Mouse (Mus musculus) NIH3T3 (cell line): ENCODE results near the gene Det1.

Source experiments
- DNase-seq: peaks from one replicate; pipeline ENCODE4 v3.0.0-alpha.2; 2012; ENCODE audit warnings: low read depth

Gene Det1

DNA sequence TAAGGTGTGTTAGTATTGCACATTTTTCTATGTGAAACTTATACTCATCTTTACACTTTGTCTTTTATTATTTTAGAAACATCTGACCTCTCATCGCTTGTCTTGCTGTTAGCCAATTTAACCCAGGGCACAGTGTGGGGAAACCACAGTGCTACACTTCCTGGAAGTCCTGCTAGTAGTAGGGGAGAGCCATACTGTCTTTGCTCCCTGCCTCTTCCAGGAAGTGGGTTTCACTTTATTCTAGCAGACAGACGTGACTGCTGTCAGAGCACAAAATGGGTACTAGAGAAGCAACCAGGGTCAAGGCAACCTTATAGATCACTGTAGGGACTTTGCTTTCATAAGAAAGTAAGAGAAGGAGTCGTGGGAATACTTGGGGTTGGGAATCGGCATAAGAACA is 7.0 kb upstream of the Det1 start:
- no peak for DNase-seq

DNA sequence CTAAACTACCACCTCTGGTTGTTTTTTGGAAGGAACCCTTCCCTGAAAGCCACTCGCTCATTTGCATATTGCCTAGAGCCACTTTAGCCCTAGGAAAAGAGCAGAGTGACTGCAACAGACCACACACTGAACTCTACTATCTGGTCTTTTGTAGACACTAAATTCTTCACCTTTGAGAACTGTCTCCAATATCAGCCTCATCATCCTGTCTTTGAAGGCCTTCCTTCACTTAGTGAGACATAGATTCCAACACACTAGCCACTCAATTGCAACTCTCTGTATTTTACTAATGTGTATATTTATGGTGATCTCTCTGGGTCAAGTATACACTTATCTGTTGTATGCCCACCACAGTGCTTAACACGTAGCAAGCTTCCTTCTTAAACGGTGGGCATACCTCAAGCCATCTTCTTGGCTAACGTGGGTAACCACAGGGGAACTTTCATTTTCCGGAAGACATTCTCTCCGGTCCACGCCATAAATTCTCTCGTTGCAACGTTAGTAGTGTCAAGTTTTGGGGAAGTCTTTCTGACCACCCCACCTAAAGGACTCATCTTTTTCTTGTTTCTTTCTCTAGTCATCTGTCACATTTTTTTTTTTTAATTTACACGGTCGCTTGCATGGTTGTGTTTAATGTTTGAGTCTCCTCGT is 872 bp downstream of the Det1 start:
- peak; percentile 13 for DNase-seq

DNA sequence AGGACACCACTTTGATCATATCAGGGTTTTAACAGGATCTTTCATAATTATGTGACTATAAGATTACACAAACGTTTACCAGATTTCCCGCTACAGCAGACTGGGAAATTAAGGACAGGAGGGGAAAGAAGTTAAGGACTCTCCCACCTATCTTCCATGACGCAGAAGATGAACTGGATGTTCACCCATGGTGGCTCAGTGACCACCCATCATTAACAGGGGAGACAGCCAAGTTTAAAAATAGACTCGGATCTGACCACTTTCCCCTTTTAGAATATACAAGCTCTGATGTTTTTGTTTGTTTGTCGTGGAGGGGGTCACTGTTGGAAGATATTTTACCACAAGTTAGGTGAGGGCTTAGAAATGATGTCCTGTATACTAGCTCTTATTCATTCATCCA is 5.5 kb downstream of the Det1 start:
- no peak for DNase-seq

DNA sequence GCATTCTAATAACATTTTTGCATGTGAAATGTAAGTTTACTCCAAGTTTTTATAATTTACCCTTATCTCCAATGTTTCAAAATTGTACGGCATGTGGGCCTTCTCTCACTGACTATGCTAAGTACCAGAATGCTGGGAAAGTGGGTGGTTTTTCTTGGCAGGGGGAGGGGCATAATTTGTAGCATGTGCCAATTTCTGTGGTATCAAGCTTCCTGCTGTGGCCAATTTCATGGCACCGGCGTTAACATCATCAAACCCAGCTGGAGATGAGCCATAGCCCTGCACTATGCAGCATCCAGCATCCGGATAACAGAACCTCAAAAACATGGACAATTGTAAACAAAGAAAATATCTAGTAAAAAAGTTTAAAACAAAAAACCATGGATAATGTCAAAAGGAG is 9.8 kb downstream of the Det1 start:
- no peak for DNase-seq

DNA sequence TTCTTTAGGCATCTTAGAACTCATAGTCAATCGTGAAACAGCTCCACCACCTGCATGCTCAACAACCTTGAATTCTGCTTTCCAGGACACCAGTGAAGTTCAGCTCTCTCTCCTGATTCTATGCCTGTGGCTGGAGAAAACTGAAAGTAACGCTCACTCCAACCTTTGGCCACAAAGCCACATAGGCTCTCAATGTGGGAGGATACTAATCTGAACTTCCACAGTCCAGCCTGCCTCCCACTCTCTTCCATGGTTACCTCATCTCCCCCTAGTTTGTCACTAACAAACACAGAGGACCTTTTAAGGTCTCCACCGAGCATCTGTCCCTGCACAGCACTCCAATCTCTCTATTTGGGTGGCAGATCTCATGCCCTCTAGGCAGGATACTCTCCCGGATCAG is 11.4 kb downstream of the Det1 start:
- DNase-seq: no peak

DNA sequence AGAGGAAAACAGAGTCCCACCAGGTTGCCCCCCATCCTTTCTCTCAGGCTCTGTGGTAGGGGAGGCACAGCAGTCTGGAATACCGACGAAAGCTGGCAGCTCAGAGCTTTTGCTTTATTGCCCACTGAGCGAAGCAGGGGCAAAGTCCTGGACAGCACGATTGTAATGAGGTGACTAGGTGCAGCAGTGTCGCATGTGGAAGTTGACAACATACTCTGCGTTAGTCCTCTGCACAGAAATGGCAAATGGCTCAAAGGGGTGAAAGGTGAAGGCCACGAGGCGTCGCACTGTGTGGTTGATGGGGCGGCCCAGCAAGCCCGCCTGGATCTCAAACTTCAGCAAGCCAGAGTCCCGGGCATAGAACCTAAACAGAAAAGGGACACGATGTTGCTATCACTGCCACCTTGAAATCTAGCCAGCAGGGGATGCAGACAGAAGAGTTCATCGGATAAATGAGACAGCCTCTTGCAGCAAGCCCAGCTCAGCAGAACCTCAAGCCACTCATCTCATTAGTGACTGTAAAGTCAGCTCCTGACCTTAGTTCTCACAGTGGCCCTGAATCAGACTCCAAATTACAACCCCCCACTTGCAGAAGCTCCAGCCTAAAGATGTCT is 19.2 kb downstream of the Det1 start:
- DNase-seq: no peak

DNA sequence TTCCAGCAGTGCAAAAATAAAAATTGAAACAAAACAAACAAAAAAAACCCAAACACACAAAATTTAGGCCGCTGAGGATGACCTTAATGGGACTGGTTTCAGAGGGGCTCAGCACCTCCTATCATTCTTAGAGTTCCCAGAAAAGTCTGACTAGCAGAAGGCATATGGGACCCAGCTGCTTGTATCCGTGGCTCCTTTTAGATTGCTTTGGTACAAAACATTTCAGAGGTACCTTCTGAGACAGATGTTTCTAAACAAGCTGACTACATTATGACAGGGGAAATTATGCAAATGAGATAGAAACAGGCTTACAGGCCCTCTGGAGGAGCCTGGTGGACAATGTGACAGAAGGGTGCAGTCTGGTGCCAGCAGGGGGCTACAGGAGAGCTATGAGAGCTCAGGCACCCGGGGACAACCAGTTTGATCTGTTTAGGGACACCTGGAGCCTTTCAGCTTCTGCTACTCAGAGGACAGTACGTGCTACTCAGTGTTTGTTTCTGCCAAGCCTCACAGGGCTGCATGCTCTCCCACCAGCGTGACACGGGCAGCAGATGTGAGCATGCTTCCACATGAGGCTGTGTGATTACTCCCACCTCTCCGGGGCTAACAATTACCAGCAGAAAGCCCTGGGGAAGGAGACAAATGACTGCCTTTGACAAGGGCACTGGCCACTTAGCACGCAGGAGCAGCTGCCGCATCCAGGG is 20.2 kb downstream of the Det1 start:
- no peak for DNase-seq

DNA sequence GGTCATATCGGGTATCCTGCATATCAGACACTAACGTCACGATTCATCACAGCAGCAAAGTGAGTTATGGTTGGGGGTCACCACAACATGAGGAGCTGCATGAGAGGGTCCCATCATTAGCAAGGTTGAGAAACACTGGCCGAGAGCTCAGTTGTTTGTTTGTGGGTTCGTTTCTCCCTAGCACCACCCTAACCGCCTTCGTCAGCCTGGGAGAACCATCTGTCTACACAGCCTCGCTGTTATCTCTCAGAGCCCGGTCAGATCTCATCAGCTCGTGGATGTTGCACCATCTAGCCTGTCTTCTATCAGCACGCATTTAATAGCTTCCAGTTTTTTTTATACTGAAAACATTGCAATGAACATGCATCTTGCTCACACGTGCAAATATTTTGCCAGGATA is 28.7 kb downstream of the Det1 start:
- DNase-seq: no peak

DNA sequence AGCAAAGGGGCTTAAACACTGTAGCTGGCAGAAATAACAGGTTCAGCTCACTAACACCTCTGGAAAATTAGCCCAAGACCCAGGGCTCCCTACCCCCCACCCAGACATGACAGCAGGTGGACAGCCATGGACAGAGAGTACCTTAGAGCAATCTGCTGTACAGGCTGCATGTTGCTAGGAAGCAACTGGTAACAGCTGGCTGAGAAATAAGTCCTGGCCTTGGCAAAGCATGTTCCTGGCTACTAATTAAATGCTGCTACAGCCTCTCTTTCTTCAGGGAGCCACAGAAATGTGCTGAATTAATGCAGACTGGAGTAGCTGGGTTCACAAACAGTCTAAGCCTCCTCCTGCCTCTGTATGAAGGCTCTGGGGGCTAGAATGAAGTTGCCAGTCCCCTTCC is 32.3 kb downstream of the Det1 start:
- no peak for DNase-seq

DNA sequence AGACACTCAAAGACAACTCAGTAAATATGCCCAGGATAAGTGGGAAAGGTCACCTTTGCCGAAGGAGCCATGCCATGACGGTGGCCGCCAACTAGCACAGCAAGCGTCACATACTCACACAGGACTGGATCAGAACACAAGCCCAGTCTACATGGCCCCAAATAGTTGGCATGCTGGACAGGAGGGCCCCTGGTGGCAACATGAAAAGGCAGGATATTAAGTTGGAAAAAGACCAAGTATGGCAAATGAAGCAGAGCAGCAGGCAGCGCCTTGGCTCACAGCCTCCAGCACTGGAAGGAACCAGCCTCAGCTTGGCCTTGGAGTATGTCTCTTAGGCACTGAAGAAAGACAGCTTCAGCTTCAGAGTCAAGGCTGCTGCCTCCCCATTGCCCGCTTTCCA is 33.3 kb downstream of the Det1 start:
- DNase-seq: no peak

DNA sequence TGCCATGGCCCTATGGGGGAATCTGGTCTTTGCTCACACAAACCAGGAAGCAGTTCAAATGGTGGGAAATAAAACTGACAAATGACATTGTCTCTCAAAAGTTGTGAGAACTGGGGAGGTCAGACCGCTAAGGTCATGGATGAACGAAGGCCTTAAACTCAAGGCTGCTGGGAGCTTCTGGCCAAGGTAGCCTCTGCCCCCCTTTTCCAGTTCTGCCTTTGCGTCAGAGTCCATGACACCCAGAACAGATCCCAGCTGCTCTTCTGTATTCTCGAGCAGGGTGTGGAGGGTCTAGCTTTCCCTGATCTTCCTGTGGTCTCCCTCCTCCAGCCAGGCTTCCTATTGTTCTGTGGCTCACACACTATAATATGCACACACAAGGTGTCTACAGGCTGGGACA is 39.9 kb downstream of the Det1 start:
- DNase-seq: no peak

DNA sequence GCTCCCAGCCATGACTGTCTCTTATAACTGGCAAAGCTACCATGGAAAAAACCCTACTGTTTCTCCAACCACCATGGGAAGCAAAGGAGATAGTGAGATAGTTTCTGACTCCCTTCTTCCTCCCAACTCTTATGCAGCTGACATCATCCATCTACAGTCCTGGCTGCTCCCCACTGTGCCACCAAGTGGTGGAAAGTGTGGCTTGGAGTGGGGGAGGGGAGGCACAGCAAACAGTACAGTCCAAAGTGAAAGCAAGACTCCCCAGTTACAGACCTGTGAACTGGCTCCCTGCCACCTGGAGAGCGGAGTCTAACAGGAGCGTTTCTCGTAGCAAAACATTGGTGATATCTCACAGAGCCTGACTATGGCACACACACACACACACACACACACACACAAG is 43.2 kb downstream of the Det1 start:
- peak; percentile 40 for DNase-seq

DNA sequence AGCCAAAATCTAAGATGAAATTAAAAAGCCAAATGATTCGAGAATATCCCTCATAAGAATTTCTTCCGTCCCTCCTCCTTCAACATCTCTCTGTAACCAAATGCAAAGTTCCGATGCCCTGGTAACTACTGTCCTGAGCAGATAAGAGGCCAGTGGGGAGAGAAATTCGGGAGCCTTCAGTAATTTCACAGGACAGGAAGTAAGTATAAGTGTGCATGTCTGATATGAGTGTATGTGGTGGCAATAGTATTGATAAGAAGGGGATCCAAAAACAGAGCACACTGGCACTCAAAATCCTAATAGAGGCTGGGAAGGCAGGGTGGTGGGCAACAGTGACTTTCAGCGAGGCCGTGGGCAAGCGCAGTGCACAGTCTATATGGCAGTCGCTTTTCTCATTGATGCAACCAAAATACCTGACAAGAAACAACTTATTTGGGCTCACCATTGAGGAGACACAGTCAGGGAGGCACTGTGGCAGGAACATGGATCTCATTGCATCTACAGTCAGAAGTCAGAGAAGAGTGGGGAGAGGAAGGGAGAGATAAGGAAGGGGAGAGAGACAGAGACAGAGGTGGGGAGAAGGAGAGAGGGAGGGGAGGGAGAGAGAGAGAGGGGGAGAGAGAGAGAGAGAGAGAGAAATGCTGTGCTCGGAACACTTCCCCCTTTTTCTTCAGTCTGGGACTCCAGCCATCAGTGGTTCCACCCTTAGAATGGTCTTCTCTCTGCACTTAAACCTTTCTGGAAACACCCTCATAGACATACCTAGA is 47.1 kb downstream of the Det1 start:
- DNase-seq: no peak

DNA sequence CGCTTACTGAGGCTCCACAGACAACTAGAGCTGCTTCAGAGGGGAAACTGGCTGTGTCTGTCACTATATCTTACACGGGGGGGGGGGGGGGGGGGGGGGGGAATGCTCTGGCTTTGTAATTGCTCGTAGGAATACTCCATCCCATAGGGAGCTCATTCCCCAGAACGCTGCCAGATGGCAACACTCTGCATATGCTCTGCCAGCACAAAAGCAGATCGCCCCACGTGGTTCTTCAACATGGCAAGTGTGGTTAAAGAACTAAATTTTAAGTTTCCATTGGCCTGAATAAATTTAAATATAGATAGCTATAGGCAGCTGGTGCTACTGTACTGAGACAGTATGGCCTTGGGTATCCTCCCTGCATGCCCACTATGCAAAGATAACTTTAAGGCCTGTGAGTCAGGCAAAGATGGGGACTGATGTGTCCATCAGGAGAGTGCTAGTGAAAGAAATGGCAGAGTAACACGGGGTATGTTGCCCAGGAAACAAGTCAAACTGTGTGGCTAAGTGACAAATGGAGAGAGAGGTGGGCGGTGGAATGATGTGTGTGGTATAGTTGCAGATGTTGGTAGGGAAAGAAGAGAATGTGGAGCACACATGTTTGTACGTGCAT is 49.1 kb downstream of the Det1 start:
- DNase-seq: peak; percentile 50

DNA sequence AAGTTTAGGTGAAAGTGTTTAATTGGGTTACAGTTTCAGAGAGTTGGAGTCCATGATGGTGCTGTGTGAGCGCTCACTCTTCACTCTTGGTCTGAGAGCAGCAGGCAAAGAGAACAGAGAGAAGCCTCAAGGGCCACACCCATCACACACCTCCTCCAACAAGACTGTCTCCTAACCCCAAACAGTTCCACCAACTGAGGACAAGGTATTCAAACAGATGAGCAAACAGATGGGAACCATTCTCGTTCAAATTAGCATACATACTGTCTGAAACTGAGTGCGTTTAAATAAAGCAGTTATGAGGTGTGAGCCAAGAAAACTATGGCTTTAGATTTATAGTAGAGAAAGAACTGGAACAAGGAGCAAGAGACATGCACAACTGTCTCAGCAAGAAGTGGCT is 50.4 kb downstream of the Det1 start:
- DNase-seq: no peak

DNA sequence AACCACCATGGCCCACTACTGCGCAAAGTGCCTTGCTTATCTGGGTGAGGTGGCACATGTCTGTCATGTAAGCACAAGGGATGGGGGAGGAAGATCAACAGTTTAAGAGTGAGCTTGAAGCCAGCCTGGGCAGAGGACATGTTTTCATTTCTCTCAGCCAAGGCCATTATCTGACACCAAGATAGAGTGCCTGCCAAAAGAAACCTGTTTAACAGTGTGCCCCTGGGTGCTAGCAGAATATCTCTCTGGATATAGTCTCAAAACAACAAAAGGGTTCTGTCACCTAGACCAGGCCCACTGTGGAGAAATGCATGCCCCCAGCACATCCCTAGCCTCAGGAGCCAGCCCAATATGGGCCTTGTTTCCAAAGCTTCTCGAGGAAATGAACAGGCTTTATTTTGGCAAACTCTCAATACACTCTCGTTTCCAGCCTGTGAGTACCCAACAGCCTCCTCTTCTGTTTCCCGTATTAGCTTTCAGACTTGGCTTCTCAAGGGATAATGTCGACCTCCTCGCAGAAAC is 52.4 kb downstream of the Det1 start:
- no peak for DNase-seq

DNA sequence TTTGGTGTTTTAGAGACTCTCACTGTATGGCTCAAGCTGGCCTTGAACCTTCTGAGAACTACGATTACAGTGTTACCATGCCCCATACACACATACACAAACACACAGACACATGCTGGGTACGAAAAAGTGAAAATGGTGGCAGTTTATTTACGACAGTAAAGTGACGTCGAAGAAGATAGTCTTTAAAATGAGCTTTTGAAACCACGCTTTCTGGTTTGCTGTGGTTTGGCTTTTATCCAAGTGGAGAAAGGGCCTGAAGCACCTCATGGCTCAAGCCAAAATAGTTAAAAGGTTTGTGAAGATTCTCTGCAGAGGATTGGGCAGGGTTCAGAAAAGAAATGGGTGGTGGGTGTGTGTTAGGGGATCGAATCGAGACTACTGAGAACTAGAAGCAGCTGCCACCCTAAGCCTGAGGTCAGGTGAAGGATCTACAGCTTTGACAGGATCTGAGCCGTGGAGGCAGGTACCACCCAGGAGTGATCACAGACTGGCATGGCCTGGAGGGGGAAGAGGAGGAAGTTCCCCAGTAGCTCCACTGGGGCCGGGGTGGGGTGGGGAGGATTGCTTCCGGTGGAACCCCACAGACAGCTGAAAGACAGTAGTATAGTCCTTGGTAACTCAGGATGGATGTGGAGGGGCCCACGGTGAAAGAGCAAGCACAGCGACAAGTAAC is 53.0 kb downstream of the Det1 start:
- no peak for DNase-seq

DNA sequence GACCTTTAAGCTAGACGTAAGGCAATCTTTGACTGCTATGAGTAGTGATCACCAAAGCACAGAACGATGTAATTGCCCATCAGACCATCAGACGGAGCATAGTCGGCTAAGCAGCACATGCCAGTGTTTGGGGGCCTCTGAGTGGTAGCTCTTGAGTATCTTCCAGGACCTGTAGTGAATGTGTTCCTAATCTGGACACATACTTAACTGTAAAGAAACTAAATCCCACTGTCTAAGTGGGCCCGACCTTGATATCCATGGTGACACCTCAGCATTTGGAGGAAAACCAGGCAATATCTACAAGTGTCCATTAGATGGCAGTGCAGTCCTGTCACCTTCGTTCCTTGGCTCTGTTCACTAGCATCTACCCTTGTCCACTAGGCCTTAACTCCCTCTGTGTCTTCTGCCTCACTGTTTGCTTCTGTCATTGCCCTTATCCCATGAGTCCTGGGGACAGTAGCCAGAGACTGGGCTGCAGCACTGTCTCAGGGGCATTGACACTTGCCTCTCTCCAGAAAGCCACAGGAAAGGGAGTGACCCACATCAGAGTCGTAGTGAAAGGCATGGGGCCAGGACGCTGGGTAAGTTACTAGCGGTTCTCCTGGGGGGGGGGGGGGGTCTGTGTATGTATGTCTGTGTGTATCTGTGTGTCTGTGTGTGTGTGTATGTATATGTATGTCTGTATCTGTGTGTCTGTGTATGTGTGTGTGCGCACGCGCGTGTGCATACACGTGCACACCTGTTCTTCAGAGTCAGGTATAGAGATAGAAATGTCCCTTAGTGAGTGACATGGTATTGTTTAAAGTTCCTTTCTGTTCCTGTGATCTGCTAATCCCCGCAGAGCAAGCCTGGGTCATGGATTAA is 55.5 kb downstream of the Det1 start:
- DNase-seq: peak; percentile 84

DNA sequence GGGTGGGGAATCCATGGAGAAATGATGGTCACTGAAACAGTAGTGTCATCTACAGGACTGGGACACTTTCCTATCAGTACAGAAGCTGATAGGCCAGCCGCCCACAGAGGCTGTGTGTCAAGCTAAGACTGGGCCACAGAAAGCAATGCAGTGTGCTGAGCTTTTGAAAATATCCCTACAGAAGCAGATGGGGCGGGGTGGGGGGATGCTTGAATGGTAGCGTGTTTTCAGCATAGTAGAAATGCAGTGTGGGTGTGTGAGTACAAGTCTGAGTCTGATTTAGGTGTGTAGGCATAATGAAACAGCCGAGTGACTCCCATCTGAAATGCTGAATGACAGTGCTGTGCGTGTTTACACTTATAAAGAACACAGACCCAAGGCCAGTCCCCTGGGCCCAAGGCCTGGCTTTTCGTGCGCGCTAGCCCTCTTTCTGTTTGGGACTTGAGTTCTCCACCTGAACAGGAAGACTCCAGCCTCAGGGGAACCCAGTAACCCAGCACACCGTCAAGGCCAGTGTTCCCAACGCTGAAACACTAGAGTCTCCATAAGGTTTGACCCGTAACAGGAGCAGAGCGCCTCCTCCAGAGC is 59.2 kb downstream of the Det1 start:
- no peak for DNase-seq

DNA sequence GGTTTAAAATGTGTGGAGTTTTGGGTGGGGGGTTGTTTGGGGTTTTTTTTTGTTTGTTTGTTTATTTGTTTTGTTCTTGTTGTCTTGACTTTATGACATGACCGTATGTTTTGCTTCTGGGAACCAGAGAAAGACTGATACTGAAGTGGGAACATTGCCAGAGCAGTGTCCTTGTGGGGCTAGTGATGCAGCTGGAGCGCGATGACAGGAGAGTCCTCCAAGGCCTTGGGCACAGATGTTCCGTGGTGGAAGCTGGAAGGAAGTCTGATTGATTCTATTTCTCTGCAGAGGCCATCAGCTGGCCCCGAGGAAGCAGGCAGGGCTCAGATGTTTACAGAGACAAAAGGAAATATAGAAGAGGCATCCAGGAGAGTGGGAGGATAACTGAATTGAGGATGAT is 61.2 kb downstream of the Det1 start:
- DNase-seq: no peak
